Mouse (Mus musculus) kidney, postnatal 0 days (tissue): ENCODE measurements at regions not wholly inside any gene's neighbourhood (a gene's known extent, or its start where the extent isn't known, plus 50 kb on each side); places are given as distances from the start of the nearest gene placed in this dataset.

Source experiments
- ATAC-seq: fragments of 200-750 bp; cut with Nextera tagmentation; replicated peaks from 2 replicates; pipeline ENCODE4 v1.8.0; 2017; ENCODE audit warnings: low read depth, moderate number of reproducible peaks, moderate TSS enrichment, moderate library complexity; ENCODE audit not compliant: low FRiP score
- DNase-seq: peaks from one replicate; pipeline ENCODE4 v3.0.0-alpha.2; 2016; ENCODE audit warnings: low spot score
- H3K27ac ChIP-seq: fragments of 300-500 bp; sonication (generic); 2 replicates; pipeline ENCODE4 v1.5.1; 2014; ENCODE audit warnings: mild to moderate bottlenecking
- H3K27me3 ChIP-seq: fragments of 300-500 bp; sonication (generic); 2 replicates; pipeline ENCODE4 v1.6.1; 2014; ENCODE audit warnings: low read length, mixed read lengths; ENCODE audit not compliant: insufficient read depth
- H3K36me3 ChIP-seq: fragments of 300-500 bp; sonication (generic); 2 replicates; pipeline ENCODE4 v1.6.1; 2014; ENCODE audit warnings: low read length, mixed read lengths; ENCODE audit not compliant: insufficient read depth
- H3K4me1 ChIP-seq: fragments of 300-500 bp; sonication (generic); replicated peaks from 2 replicates; pipeline ENCODE4 v1.6.1; 2014; ENCODE audit warnings: antibody characterized with exemption, low read length, mixed read lengths; ENCODE audit not compliant: insufficient read depth
- H3K4me2 ChIP-seq: fragments of 300-500 bp; sonication (generic); 2 replicates; pipeline ENCODE4 v1.6.1; 2014; ENCODE audit warnings: mild to moderate bottlenecking, low read length, moderate library complexity, mixed read lengths
- H3K4me3 ChIP-seq: fragments of 300-500 bp; sonication (generic); replicated peaks from 2 replicates; pipeline ENCODE4 v1.5.1; 2014; ENCODE audit warnings: low read depth, low read length
- H3K9ac ChIP-seq: fragments of 300-500 bp; sonication (generic); 2 replicates; pipeline ENCODE4 v1.6.1; 2014; ENCODE audit warnings: low read depth, low read length
- H3K9me3 ChIP-seq: fragments of 300-500 bp; sonication (generic); replicated peaks from 2 replicates; pipeline ENCODE4 v1.6.1; 2016; ENCODE audit warnings: low read length, inconsistent platforms, mixed read lengths
- CTCF ChIP-seq: IDR thresholded peaks from 2 replicates; pipeline ENCODE4 v1.5.1; 2016; ENCODE audit warnings: antibody characterized with exemption, low read depth, mild to moderate bottlenecking, moderate library complexity
- WGBS: fragments of 180-500 bp; shearing (Covaris S2); extraction: QIAGEN DNeasy Blood & Tissue Kit; methylation state at CpG from one replicate; pipeline ENCODE4 v1.1.7; 2014; 5-methylcytosine and 5-hydroxymethylcytosine counted together

- Histone ChIP-seq H3K9ac (no peak overlapping the region), H3K27ac (no peak overlapping the region), H3K4me3 (no peak overlapping the region), H3K4me1 (no peaks in the 10 kb centered on the region), H3K36me3 (no peaks in the 10 kb centered on the region), H3K4me2 (no peak overlapping the region), H3K9me3 (no peaks in the 10 kb centered on the region), H3K27me3 (no peaks in the 10 kb centered on the region)
- DNase-seq (no peak), ATAC-seq (no peak)
- no peak for TF ChIP-seq CTCF
- WGBS, result 65% methylated on average over 4 of the region's 4 CpGs
Observed at GRCm38 (mm10) chr7:83016566-83016965, 149.4 kb downstream of the Mex3b start.

- no peak overlapping the region for H3K4me3 ChIP-seq
- no peak overlapping the region for H3K9ac ChIP-seq
- no peaks in the 10 kb centered on the region for H3K4me1 ChIP-seq
- ATAC-seq, result no peak
- TF ChIP-seq CTCF, result no peak
- no peaks in the 10 kb centered on the region for H3K36me3 ChIP-seq
- H3K4me2 ChIP-seq, result no peak overlapping the region
- DNase-seq, result no peak
- H3K27ac ChIP-seq, result no peak overlapping the region
- 89% methylated on average over 2 of the region's 2 CpGs for WGBS
- no peaks in the 10 kb centered on the region for H3K9me3 ChIP-seq
- H3K27me3 ChIP-seq, result no peaks in the 10 kb centered on the region
Observed at GRCm38 (mm10) chr7:83020584-83020983, 153.5 kb downstream of the Mex3b start.

GRCm38 (mm10) chr7:83023990-83024389 is 156.9 kb downstream of the Mex3b start:
- Histone ChIP-seq H3K4me2 (no peak overlapping the region), H3K4me3 (no peak overlapping the region), H3K9ac (no peak overlapping the region), H3K4me1 (no peaks in the 10 kb centered on the region), H3K36me3 (no peaks in the 10 kb centered on the region), H3K9me3 (no peaks in the 10 kb centered on the region), H3K27ac (no peak overlapping the region), H3K27me3 (no peaks in the 10 kb centered on the region)
- peak; percentile 28; the same call in 1 of the 2 replicates for TF ChIP-seq CTCF
- ATAC-seq, result no peak
- no peak for DNase-seq
- WGBS, result 93% methylated on average over 1 of the region's 1 CpGs

- no peaks in the 10 kb centered on the region for H3K36me3 ChIP-seq
- no peaks in the 10 kb centered on the region for H3K9me3 ChIP-seq
- H3K4me2 ChIP-seq, result no peak overlapping the region
- H3K9ac ChIP-seq, result no peak overlapping the region
- no peak for TF ChIP-seq CTCF
- H3K4me3 ChIP-seq, result no peak overlapping the region
- WGBS, result 57% methylated on average over 2 of the region's 2 CpGs
- H3K27me3 ChIP-seq, result no peaks in the 10 kb centered on the region
- DNase-seq (no peak), ATAC-seq (no peak)
- no peak overlapping the region for H3K27ac ChIP-seq
- no peaks in the 10 kb centered on the region for H3K4me1 ChIP-seq
Observed at GRCm38 (mm10) chr7:83031101-83031500, 164.0 kb downstream of the Mex3b start.

- TF ChIP-seq CTCF, result no peak
- DNase-seq (no peak), ATAC-seq (no peak)
- H3K4me3 ChIP-seq, result no peak overlapping the region
- H3K9me3 ChIP-seq, result no peaks in the 10 kb centered on the region
- no peak overlapping the region for H3K9ac ChIP-seq
- no peaks in the 10 kb centered on the region for H3K4me1 ChIP-seq
- H3K27me3 ChIP-seq, result no peaks in the 10 kb centered on the region
- no peak overlapping the region for H3K4me2 ChIP-seq
- H3K36me3 ChIP-seq, result no peaks in the 10 kb centered on the region
- 88% methylated on average over 1 of the region's 1 CpGs for WGBS
- no peak overlapping the region for H3K27ac ChIP-seq
Observed at GRCm38 (mm10) chr7:83032025-83032424, 164.9 kb downstream of the Mex3b start.

- ATAC-seq, result no peak
Observed at GRCm38 (mm10) chr7:83032924-83033323, 165.8 kb downstream of the Mex3b start.

GRCm38 (mm10) chr7:83035190-83035589 is 168.1 kb downstream of the Mex3b start:
- Histone ChIP-seq H3K9ac (no peak overlapping the region), H3K27me3 (no peaks in the 10 kb centered on the region), H3K36me3 (no peaks in the 10 kb centered on the region), H3K4me2 (no peak overlapping the region), H3K4me3 (no peak overlapping the region), H3K4me1 (no peaks in the 10 kb centered on the region), H3K9me3 (no peaks in the 10 kb centered on the region), H3K27ac (no peak overlapping the region)
- 85% methylated on average over 3 of the region's 3 CpGs for WGBS
- ATAC-seq, result no peak
- no peak for TF ChIP-seq CTCF
- no peak for DNase-seq

More at GRCm38 (mm10) chr7:83032924-83033323, 165.8 kb downstream of the Mex3b start:
- TF ChIP-seq CTCF, result no peak
- Histone ChIP-seq H3K9ac (no peak overlapping the region), H3K27me3 (no peaks in the 10 kb centered on the region), H3K4me3 (no peak overlapping the region), H3K9me3 (no peaks in the 10 kb centered on the region), H3K4me1 (no peaks in the 10 kb centered on the region), H3K36me3 (no peaks in the 10 kb centered on the region), H3K27ac (no peak overlapping the region), H3K4me2 (no peak overlapping the region)
- WGBS, result 89% methylated on average over 2 of the region's 2 CpGs
- DNase-seq, result no peak
